Mouse (Mus musculus) adrenal gland (tissue): ENCODE measurements around the gene Ankrd11.

ENCODE experiments used
- intact Hi-C: fragments of 180-260 bp; cut with DNase I; formaldehyde crosslinking; loops from one replicate; pipeline ENCODE4 v1.15.1; 2025

Gene Ankrd11

GRCm38 (mm10) chr8:122853340-122853771, 188.7 kb downstream of the Ankrd11 start:
- intact Hi-C loops, result loop anchor here (5.0 kb wide), 1 partner anchor 39 kb away; no protein-coding TSS in a partner anchor

- intact Hi-C loops, result loop anchor here (5.0 kb wide), 1 partner anchor 40 kb away; no protein-coding TSS in a partner anchor
Observed at GRCm38 (mm10) chr8:122852546-122852905, 189.6 kb downstream of the Ankrd11 start.

GRCm38 (mm10) chr8:122851692-122852545, 190.2 kb downstream of the Ankrd11 start:
- intact Hi-C loops, result loop anchor here (5.0 kb wide), 1 partner anchor 40 kb away; no protein-coding TSS in a partner anchor

DNA sequence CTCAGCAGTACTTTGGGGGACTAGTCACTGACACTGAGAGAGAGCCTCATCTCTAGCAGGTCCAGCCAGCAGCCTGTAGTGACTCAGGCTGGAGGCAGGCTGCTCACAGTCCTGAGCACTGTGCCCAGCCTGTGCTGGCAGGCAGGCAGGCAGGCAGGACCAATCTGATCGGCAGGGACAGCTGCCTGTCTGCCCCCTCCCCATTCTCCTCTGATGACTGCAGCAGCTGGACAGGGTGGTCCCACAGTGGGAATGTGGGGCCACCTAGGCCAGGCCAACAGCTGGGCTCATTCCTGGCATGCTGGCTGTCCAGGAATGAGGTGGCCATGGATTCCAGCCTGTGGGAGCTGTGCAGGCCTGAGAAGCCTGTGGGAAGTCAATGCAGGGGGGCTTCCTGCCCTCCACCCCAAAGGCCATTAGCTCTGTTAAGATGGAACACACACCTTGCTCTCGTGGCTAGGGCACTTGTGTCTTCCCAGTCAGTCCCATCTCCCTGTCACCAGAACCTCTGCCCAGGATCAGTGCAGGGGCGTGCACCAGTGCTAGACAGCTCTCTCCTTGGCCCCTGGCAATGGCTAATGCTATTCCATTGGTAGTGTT, 191.3 kb downstream of the Ankrd11 start:
- intact Hi-C loops, result loop anchor here (5.0 kb wide), 1 partner anchor 42 kb away; no protein-coding TSS in a partner anchor

DNA sequence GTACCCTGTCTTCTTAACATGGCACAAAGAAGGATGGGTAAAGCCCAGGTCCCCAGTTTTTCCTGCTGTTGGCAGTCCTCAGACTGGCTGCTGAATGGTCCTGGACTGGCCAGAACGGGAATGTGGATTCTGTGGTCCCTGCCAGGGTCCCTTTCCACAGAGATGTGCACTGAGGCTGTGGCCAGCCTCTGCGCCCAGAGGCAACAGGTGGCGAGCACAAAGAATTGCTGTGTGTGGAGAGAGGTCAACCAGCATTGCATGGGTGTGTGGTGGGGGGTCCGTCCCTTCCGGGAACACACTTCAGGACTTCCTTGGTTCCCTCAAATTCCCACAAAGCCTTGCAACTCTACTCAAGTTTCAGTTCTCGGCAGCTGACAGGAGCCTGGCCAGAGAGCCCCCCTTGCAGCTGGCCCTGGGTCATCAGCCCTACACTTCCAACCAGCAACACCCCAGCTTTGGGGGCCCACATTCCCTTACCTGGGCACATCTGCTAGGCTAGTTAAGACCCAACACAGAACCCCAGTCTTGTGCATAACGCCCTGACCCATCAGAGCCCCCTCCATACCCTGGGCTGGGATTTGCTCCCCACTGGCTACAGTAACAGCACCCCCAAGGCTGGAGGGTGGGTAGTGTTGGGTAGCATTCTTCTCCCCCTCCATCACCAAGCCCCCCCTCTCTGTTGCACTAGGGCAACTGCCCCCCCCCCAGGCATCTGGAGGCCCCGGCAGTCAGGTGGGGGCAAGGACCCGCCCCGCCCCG, 192.7 kb downstream of the Ankrd11 start:
- intact Hi-C loops, result no loop called here

DNA sequence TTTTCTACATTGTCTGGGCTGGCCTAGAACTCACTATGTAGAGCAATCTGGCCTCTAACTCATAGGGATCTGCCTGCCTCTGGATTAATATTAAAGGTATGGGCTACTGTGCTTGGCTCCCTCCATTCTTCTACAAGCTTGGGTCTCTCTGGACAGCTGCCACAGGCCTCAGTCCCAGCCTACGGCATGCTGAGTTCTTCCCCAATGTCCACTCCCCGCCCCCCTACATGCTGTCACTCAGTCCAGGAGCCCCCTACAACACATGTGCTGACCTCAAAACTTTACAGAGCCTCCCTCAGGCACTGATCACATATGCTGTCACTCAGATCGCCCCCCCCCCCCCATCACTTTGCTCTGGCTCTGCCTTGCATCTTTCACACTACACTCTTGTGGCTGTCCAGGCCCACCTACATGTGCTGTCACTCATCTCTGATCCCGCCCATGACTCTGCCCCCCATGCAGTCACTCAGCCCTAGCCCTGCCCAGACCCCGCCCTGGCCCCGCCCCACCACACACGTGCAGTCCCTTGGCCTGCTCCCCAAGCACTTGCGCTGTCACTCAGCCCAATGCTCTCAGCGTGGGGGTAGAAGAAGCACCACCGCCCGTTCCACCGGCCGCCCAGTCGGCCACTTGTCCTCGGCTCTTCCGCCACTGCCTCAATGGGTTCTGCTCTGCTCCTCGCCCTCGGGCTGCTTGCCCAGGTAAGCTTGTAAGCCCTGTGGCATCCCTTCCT, 194.1 kb downstream of the Ankrd11 start, which contains the start of gene Cdh15:
Cdh15 (plus strand) TSS at position 138 of the 733 bp plus-strand sequence.
- intact Hi-C loops, result no loop called here

- intact Hi-C loops, result no loop called here
Observed at GRCm38 (mm10) chr8:122845662-122846061, 196.4 kb downstream of the Ankrd11 start.

DNA sequence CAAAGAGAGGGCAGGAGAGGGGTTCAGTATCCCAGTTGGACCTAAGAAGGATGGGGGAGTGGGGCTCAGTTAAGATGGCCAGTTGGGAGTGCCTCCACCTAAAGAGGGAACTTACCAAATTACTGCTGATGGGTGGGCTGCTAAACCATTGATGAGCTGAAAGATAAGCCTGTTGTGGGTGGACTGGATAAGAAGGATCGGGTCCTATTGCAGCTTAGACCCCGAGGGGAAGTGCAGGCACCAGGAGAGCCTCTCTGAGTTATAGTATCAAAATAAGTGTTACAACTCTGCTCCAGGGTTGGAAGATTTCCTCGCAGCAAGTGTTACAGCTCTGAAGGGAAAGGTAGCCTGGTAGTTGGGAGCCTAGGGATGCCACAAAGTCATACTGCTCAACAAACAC, 197.9 kb downstream of the Ankrd11 start:
- intact Hi-C loops, result no loop called here

GRCm38 (mm10) chr8:122836696-122837095, 205.4 kb downstream of the Ankrd11 start:
- intact Hi-C loops, result loop anchor here (5.0 kb wide), 1 partner anchor 366 kb away; no protein-coding TSS in a partner anchor

GRCm38 (mm10) chr8:122836199-122836598, 205.9 kb downstream of the Ankrd11 start:
- intact Hi-C loops, result loop anchor here (5.0 kb wide), 1 partner anchor 366 kb away; no protein-coding TSS in a partner anchor

- intact Hi-C loops, result loop anchor here (5.0 kb wide), 2 partner anchors 333 to 367 kb away; no protein-coding TSS in a partner anchor
Observed at GRCm38 (mm10) chr8:122834971-122835370, 207.1 kb downstream of the Ankrd11 start.

DNA sequence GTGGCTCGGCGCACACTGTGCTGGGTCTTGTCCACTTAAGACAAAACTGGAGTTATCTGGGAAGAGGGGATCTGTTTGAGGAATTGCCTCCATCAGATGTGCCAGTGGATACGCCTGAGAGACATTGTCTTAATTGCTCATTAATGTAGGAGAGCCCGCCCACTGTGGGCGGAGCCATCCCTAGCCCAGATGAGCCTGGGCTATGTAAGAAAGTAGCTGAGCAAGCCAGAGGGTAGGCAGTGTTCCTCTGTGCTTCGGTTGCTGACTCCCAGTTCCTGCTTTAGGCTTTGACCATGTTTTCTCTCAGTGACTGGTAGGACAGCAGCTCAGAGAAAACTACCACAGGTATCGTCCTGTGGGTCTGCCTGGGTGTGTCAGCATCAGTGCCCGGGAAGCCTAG, 207.7 kb downstream of the Ankrd11 start:
- intact Hi-C loops, result loop anchor here (5.0 kb wide), 1 partner anchor 332 kb away; no protein-coding TSS in a partner anchor
